Mouse (Mus musculus): ENCODE data around the gene Hdgfl2. TPM values are rescaled to one million over a fixed set of nuclear protein-coding genes. Genes with fewer than 3 reads are reported as not detected.
"Not testable (repeated sequence)": the region's sequence is repeated elsewhere in the genome, so short reads cannot be mapped to it uniquely, and the experiment has no call there.

Hdgfl2 gene
- polyA plus RNA-seq, 1 experiment from 2014 or later: 121 TPM

- H3K27ac ChIP-seq (ENCODE audit: low read depth, low read length): no peak overlapping the region
- H3K4me3 ChIP-seq (ENCODE audit: low read depth, low read length): no peak overlapping the region
- H3K27me3 ChIP-seq (ENCODE audit: control insufficient read depth, insufficient read depth, low read length): no peaks in the 10 kb centered on the region
- H3K9me3 ChIP-seq (ENCODE audit: control insufficient read depth, low read length): no peaks in the 10 kb centered on the region
- H3K36me3 ChIP-seq (ENCODE audit: control insufficient read depth, insufficient read depth, low read length): peaks cover 24% of the 10 kb centered on the region
- H3K9ac ChIP-seq (ENCODE audit: low read length): no peak overlapping the region
- DNase-seq (ENCODE audit: low spot score, missing footprints): no peak
- H3K4me1 ChIP-seq (ENCODE audit: control insufficient read depth, insufficient read depth, low read length): no peaks in the 10 kb centered on the region
- H3K4me2 ChIP-seq: no peak overlapping the region
- ATAC-seq (ENCODE audit: low FRiP score): no peak
These were observed 24.5 kb upstream of the Hdgfl2 start for GRCm38 (mm10) chr17:56054938-56055337.

- Histone ChIP-seq H3K9me3 (ENCODE audit: control insufficient read depth, low read length) (no peaks in the 10 kb centered on the region), H3K4me1 (ENCODE audit: control insufficient read depth, insufficient read depth, low read length) (no peaks in the 10 kb centered on the region), H3K36me3 (ENCODE audit: control insufficient read depth, insufficient read depth, low read length) (peaks cover 27% of the 10 kb centered on the region), H3K4me2 (no peak overlapping the region), H3K9ac (ENCODE audit: low read length) (no peak overlapping the region), H3K4me3 (ENCODE audit: low read depth, low read length) (no peak overlapping the region), H3K27me3 (ENCODE audit: control insufficient read depth, insufficient read depth, low read length) (no peaks in the 10 kb centered on the region), H3K27ac (ENCODE audit: low read depth, low read length) (no peak overlapping the region)
- ATAC-seq (ENCODE audit: low FRiP score): peak; percentile 42; the same call in 1 of the 2 replicates
- 70% methylated on average over 4 of the region's 4 CpGs for WGBS
- no peak for DNase-seq (ENCODE audit: low spot score, missing footprints)
These were observed 23.3 kb upstream of the Hdgfl2 start for GRCm38 (mm10) chr17:56055945-56056678.

- no peak overlapping the region for H3K27ac ChIP-seq (ENCODE audit: low read depth, low read length)
- peaks cover 30% of the 10 kb centered on the region for H3K36me3 ChIP-seq (ENCODE audit: control insufficient read depth, insufficient read depth, low read length)
- DNase-seq (ENCODE audit: low spot score, missing footprints) (no peak), ATAC-seq (ENCODE audit: low FRiP score) (no peak)
- 81% methylated on average over 11 of the region's 11 CpGs for WGBS
- no peak overlapping the region for H3K9ac ChIP-seq (ENCODE audit: low read length)
- H3K4me1 ChIP-seq (ENCODE audit: control insufficient read depth, insufficient read depth, low read length): no peaks in the 10 kb centered on the region
- H3K9me3 ChIP-seq (ENCODE audit: control insufficient read depth, low read length): no peaks in the 10 kb centered on the region
- H3K4me2 ChIP-seq: no peak overlapping the region
- H3K4me3 ChIP-seq (ENCODE audit: low read depth, low read length): no peak overlapping the region
- no peaks in the 10 kb centered on the region for H3K27me3 ChIP-seq (ENCODE audit: control insufficient read depth, insufficient read depth, low read length)
These were observed 21.9 kb upstream of the Hdgfl2 start for GRCm38 (mm10) chr17:56057381-56058120.

DNA sequence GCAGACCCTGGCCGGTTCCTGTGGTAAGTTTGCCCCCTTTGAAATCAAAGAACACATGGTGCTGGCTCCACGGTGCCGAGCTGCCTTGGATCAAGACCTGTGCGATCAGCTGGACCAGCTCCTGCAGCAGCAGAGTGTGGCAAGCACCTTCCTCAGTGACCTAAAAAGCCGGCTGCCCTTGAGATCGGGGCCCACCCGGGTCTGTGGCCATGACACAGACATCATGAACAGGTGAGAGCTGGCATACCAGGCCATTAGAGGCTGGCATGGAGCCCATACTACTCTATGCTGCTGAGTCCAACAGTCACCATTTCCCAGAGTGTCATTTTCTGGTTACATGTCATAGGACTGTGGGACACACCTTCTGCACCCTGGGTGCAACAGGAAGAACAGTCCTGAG, 17.4 kb upstream of the Hdgfl2 start:
- H3K4me1 ChIP-seq (ENCODE audit: control insufficient read depth, insufficient read depth, low read length): no peaks in the 10 kb centered on the region
- 96% methylated on average over 7 of the region's 7 CpGs for WGBS
- no peak overlapping the region for H3K4me3 ChIP-seq (ENCODE audit: low read depth, low read length)
- no peak overlapping the region for H3K27ac ChIP-seq (ENCODE audit: low read depth, low read length)
- no peak overlapping the region for H3K9ac ChIP-seq (ENCODE audit: low read length)
- DNase-seq (ENCODE audit: low spot score, missing footprints): no peak
- no peak for ATAC-seq (ENCODE audit: low FRiP score)
- no peaks in the 10 kb centered on the region for H3K9me3 ChIP-seq (ENCODE audit: control insufficient read depth, low read length)
- H3K27me3 ChIP-seq (ENCODE audit: control insufficient read depth, insufficient read depth, low read length): no peaks in the 10 kb centered on the region
- H3K36me3 ChIP-seq (ENCODE audit: control insufficient read depth, insufficient read depth, low read length): peaks cover 62% of the 10 kb centered on the region
- no peak overlapping the region for H3K4me2 ChIP-seq

DNA sequence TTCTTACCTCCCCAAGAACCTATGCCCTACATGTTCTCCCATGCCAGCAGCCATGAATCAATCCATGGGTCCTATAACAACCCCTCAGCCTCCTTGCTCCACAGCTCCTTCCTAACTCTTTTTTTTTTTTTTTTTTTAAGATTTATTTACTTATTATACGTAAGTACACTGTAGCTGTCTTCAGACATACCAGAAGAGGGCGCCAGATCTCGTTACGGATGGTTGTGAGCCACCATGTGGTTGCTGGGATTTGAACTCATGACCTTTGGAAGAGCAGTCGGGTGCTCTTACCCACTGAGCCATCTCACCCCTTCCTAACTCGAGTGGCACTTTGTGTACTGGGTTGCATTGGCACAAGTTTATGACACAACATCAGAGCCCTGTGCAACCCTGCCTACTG, 13.7 kb upstream of the Hdgfl2 start:
- H3K4me2 ChIP-seq: not testable (repeated sequence)

GRCm38 (mm10) chr17:56066451-56066850, 13.0 kb upstream of the Hdgfl2 start:
- Histone ChIP-seq H3K4me3 (ENCODE audit: low read depth, low read length) (no peak overlapping the region), H3K4me2 (no peak overlapping the region), H3K27me3 (ENCODE audit: control insufficient read depth, insufficient read depth, low read length) (no peaks in the 10 kb centered on the region), H3K36me3 (ENCODE audit: control insufficient read depth, insufficient read depth, low read length) (peaks cover 74% of the 10 kb centered on the region), H3K4me1 (ENCODE audit: control insufficient read depth, insufficient read depth, low read length) (no peaks in the 10 kb centered on the region), H3K27ac (ENCODE audit: low read depth, low read length) (no peak overlapping the region), H3K9me3 (ENCODE audit: control insufficient read depth, low read length) (no peaks in the 10 kb centered on the region), H3K9ac (ENCODE audit: low read length) (no peak overlapping the region)
- ATAC-seq (ENCODE audit: low FRiP score): no peak
- DNase-seq (ENCODE audit: low spot score, missing footprints): peak; percentile 72

More for the DNA sequence above, 13.7 kb upstream of the Hdgfl2 start:
- not testable (repeated sequence) for DNase-seq (ENCODE audit: low spot score, missing footprints); ATAC-seq (ENCODE audit: low FRiP score); H3K27ac ChIP-seq (ENCODE audit: low read depth, low read length); H3K27me3 ChIP-seq (ENCODE audit: control insufficient read depth, insufficient read depth, low read length); H3K4me1 ChIP-seq (ENCODE audit: control insufficient read depth, insufficient read depth, low read length); H3K4me3 ChIP-seq (ENCODE audit: low read depth, low read length); H3K9me3 ChIP-seq (ENCODE audit: control insufficient read depth, low read length); H3K9ac ChIP-seq (ENCODE audit: low read length)
- peaks cover 70% of the 10 kb centered on the region for H3K36me3 ChIP-seq (ENCODE audit: control insufficient read depth, insufficient read depth, low read length)
- WGBS: 82% methylated on average over 6 of the region's 6 CpGs

- H3K27me3 ChIP-seq (ENCODE audit: control insufficient read depth, insufficient read depth, low read length): no peaks in the 10 kb centered on the region
- DNase-seq (ENCODE audit: low spot score, missing footprints) (peak; percentile 64), ATAC-seq (ENCODE audit: low FRiP score) (no peak)
- H3K27ac ChIP-seq (ENCODE audit: low read depth, low read length): no peak overlapping the region
- peaks cover 51% of the 10 kb centered on the region for H3K36me3 ChIP-seq (ENCODE audit: control insufficient read depth, insufficient read depth, low read length)
- no peak overlapping the region for H3K4me2 ChIP-seq
- peaks cover 3% of the 10 kb centered on the region for H3K4me1 ChIP-seq (ENCODE audit: control insufficient read depth, insufficient read depth, low read length)
- WGBS: 94% methylated on average over 14 of the region's 14 CpGs
- H3K9me3 ChIP-seq (ENCODE audit: control insufficient read depth, low read length): no peaks in the 10 kb centered on the region
- H3K4me3 ChIP-seq (ENCODE audit: low read depth, low read length): no peak overlapping the region
- H3K9ac ChIP-seq (ENCODE audit: low read length): no peak overlapping the region
These were observed 10.4 kb upstream of the Hdgfl2 start for GRCm38 (mm10) chr17:56069066-56069465.

- Histone ChIP-seq H3K9ac (ENCODE audit: low read length) (no peak overlapping the region), H3K4me2 (no peak overlapping the region), H3K36me3 (ENCODE audit: control insufficient read depth, insufficient read depth, low read length) (peaks cover 39% of the 10 kb centered on the region), H3K4me3 (ENCODE audit: low read depth, low read length) (no peak overlapping the region), H3K27ac (ENCODE audit: low read depth, low read length) (no peak overlapping the region), H3K4me1 (ENCODE audit: control insufficient read depth, insufficient read depth, low read length) (peaks cover 12% of the 10 kb centered on the region), H3K9me3 (ENCODE audit: control insufficient read depth, low read length) (no peaks in the 10 kb centered on the region), H3K27me3 (ENCODE audit: control insufficient read depth, insufficient read depth, low read length) (no peaks in the 10 kb centered on the region)
- ATAC-seq (ENCODE audit: low FRiP score) (no peak), DNase-seq (ENCODE audit: low spot score, missing footprints) (peak; percentile 75)
These were observed 8.3 kb upstream of the Hdgfl2 start for GRCm38 (mm10) chr17:56071126-56071525.

DNA sequence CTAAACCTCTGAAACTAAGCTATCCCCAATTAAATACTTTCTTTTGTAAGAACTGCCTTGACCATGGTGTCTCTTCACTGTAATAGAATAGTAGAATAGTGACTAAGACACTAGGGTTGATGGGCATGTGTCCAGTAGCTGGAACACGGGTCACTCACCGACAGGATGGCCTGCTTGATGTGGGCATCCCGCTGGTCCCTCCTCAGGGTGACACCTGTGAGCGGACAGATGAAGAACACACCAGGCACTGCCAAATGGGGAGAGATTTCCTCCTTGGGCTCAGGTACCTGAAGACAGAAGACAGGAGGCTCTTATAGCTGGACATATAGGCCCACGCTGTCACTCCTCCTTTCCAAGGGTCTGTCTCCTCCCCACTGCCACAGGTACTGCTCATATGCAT, 7.2 kb upstream of the Hdgfl2 start:
- H3K9me3 ChIP-seq (ENCODE audit: control insufficient read depth, low read length): no peaks in the 10 kb centered on the region
- peaks cover 31% of the 10 kb centered on the region for H3K36me3 ChIP-seq (ENCODE audit: control insufficient read depth, insufficient read depth, low read length)
- no peak overlapping the region for H3K4me3 ChIP-seq (ENCODE audit: low read depth, low read length)
- ATAC-seq (ENCODE audit: low FRiP score): no peak
- H3K27me3 ChIP-seq (ENCODE audit: control insufficient read depth, insufficient read depth, low read length): no peaks in the 10 kb centered on the region
- WGBS: 92% methylated on average over 5 of the region's 5 CpGs
- no peak overlapping the region for H3K9ac ChIP-seq (ENCODE audit: low read length)
- peak; percentile 79 for DNase-seq (ENCODE audit: low spot score, missing footprints)
- no peak overlapping the region for H3K4me2 ChIP-seq
- H3K4me1 ChIP-seq (ENCODE audit: control insufficient read depth, insufficient read depth, low read length): peaks cover 12% of the 10 kb centered on the region
- no peak overlapping the region for H3K27ac ChIP-seq (ENCODE audit: low read depth, low read length)
